Mouse (Mus musculus) midbrain, embryonic 10.5 days (tissue): Measurements from ENCODE around the gene Snhg11. TPM values are rescaled to one million over a fixed set of nuclear protein-coding genes. Genes with fewer than 3 reads are reported as not detected.
"Not testable (repeated sequence)": the region's sequence is repeated elsewhere in the genome, so short reads cannot be mapped to it uniquely, and the experiment has no call there.

ENCODE experiments used
- DNase-seq: peaks from one replicate; pipeline ENCODE4 v3.0.0-alpha.2; 2017; ENCODE audit warnings: low spot score
- H3K27ac ChIP-seq: fragments of 300-500 bp; sonication (generic); replicated peaks from 2 replicates; pipeline ENCODE4 v1.5.1; 2016; ENCODE audit warnings: mild to moderate bottlenecking
- H3K27me3 ChIP-seq: fragments of 300-500 bp; sonication (generic); 2 replicates; pipeline ENCODE4 v1.6.1; 2016; ENCODE audit warnings: low read depth, mild to moderate bottlenecking; ENCODE audit not compliant: poor library complexity, severe bottlenecking
- H3K36me3 ChIP-seq: fragments of 300-500 bp; sonication (generic); 2 replicates; pipeline ENCODE4 v1.6.1; 2016; ENCODE audit warnings: mild to moderate bottlenecking, moderate library complexity
- H3K4me1 ChIP-seq: fragments of 300-500 bp; sonication (generic); 2 replicates; pipeline ENCODE4 v1.6.1; 2016
- H3K4me3 ChIP-seq: fragments of 300-500 bp; sonication (generic); 2 replicates; pipeline ENCODE4 v1.5.1; 2016; ENCODE audit warnings: mild to moderate bottlenecking, moderate library complexity
- H3K9me3 ChIP-seq: fragments of 300-500 bp; sonication (generic); replicated peaks from 2 replicates; pipeline ENCODE4 v1.6.1; 2016; ENCODE audit warnings: mild to moderate bottlenecking
- WGBS: fragments of 180-500 bp; shearing (Covaris S2); methylation state at CpG from one replicate; pipeline ENCODE4 v1.1.7; 2016; 5-methylcytosine and 5-hydroxymethylcytosine counted together
- polyA plus RNA-seq: library from polyadenylated mRNA; unstranded; fragments of >200 nt; fragmentation: Nextera tagmentation; extraction: Ambion mirVana; gene quantifications from 2 replicates; pipeline ENCODE4 v1.2.1, GENCODE M21; 2016

The Snhg11 gene
- polyA plus RNA-seq, 1 experiment from 2014 or later: 36.4 TPM

GRCm38 (mm10) chr2:158376123-158376687 lies 767 bp downstream of the Snhg11 start:
- 25% methylated on average over 12 of the region's 12 CpGs for WGBS
- Histone ChIP-seq H3K27ac (0 out of 2 replicates have a peak overlapping the region, but pooled peaks have one; percentile 61), H3K4me3 (peak overlapping the region; percentile 64), H3K27me3 (peaks cover 41% of the 10 kb centered on the region), H3K36me3 (no peaks in the 10 kb centered on the region), H3K4me1 (peaks cover 17% of the 10 kb centered on the region), H3K9me3 (no peaks in the 10 kb centered on the region)
- no peak for DNase-seq

GRCm38 (mm10) chr2:158376798-158377197 lies 1.4 kb downstream of the Snhg11 start:
- H3K27ac ChIP-seq: no peak overlapping the region
- H3K4me1 ChIP-seq: peaks cover 17% of the 10 kb centered on the region
- H3K27me3 ChIP-seq: peaks cover 41% of the 10 kb centered on the region
- no peak for DNase-seq
- H3K36me3 ChIP-seq: no peaks in the 10 kb centered on the region
- no peaks in the 10 kb centered on the region for H3K9me3 ChIP-seq
- H3K4me3 ChIP-seq: no peak overlapping the region; the same call in 1 of the 2 replicates
- 80% methylated on average over 7 of the region's 7 CpGs for WGBS

- no peak overlapping the region for H3K4me3 ChIP-seq
- peaks cover 41% of the 10 kb centered on the region for H3K27me3 ChIP-seq
- peaks cover 17% of the 10 kb centered on the region for H3K4me1 ChIP-seq
- 89% methylated on average over 1 of the region's 1 CpGs for WGBS
- no peak overlapping the region for H3K27ac ChIP-seq
- H3K9me3 ChIP-seq: no peaks in the 10 kb centered on the region
- no peak for DNase-seq
- no peaks in the 10 kb centered on the region for H3K36me3 ChIP-seq
Measured at GRCm38 (mm10) chr2:158377811-158378210, 2.4 kb downstream of the Snhg11 start.

- Histone ChIP-seq H3K27me3 (peaks cover 26% of the 10 kb centered on the region), H3K36me3 (no peaks in the 10 kb centered on the region), H3K9me3 (no peaks in the 10 kb centered on the region), H3K4me1 (peaks cover 17% of the 10 kb centered on the region), H3K27ac (no peak overlapping the region), H3K4me3 (no peak overlapping the region)
- DNase-seq: peak; percentile 59
- WGBS: 46% methylated on average over 13 of the region's 13 CpGs
Measured at GRCm38 (mm10) chr2:158379354-158380078, 4.1 kb downstream of the Snhg11 start.

- no peak overlapping the region for H3K4me3 ChIP-seq
- no peak for DNase-seq
- WGBS: 45% methylated on average over 8 of the region's 8 CpGs
- H3K4me1 ChIP-seq: no peaks in the 10 kb centered on the region
- no peaks in the 10 kb centered on the region for H3K9me3 ChIP-seq
- H3K36me3 ChIP-seq: no peaks in the 10 kb centered on the region
- H3K27me3 ChIP-seq: no peaks in the 10 kb centered on the region
- H3K27ac ChIP-seq: no peak overlapping the region
Measured at GRCm38 (mm10) chr2:158386072-158386471, 10.6 kb downstream of the Snhg11 start.

GRCm38 (mm10) chr2:158389421-158389820 lies 14.0 kb downstream of the Snhg11 start:
- DNase-seq: no peak

GRCm38 (mm10) chr2:158396369-158396768 lies 20.9 kb downstream of the Snhg11 start:
- 91% methylated on average over 6 of the region's 6 CpGs for WGBS
- Histone ChIP-seq H3K9me3 (no peaks in the 10 kb centered on the region), H3K4me3 (no peak overlapping the region), H3K27ac (no peak overlapping the region), H3K27me3 (no peaks in the 10 kb centered on the region), H3K4me1 (no peaks in the 10 kb centered on the region), H3K36me3 (no peaks in the 10 kb centered on the region)
- DNase-seq: no peak

More at GRCm38 (mm10) chr2:158389421-158389820, 14.0 kb downstream of the Snhg11 start:
- Histone ChIP-seq H3K4me1 (no peaks in the 10 kb centered on the region), H3K9me3 (no peaks in the 10 kb centered on the region), H3K36me3 (no peaks in the 10 kb centered on the region), H3K4me3 (no peak overlapping the region), H3K27ac (no peak overlapping the region), H3K27me3 (no peaks in the 10 kb centered on the region)
- WGBS: 89% methylated on average over 7 of the region's 7 CpGs

- not testable (repeated sequence) for H3K4me1 ChIP-seq, H3K4me3 ChIP-seq, DNase-seq, H3K27me3 ChIP-seq, H3K9me3 ChIP-seq, H3K36me3 ChIP-seq, H3K27ac ChIP-seq
- 72% methylated on average over 13 of the region's 13 CpGs for WGBS
Measured at GRCm38 (mm10) chr2:158397140-158397539, 21.7 kb downstream of the Snhg11 start.

GRCm38 (mm10) chr2:158402915-158403314 lies 27.5 kb downstream of the Snhg11 start:
- Histone ChIP-seq H3K36me3 (no peaks in the 10 kb centered on the region), H3K27me3 (no peaks in the 10 kb centered on the region), H3K9me3 (no peaks in the 10 kb centered on the region), H3K4me1 (no peaks in the 10 kb centered on the region), H3K27ac (no peak overlapping the region), H3K4me3 (no peak overlapping the region)
- 85% methylated on average over 7 of the region's 7 CpGs for WGBS
- no peak for DNase-seq

- Histone ChIP-seq H3K27me3 (no peaks in the 10 kb centered on the region), H3K36me3 (no peaks in the 10 kb centered on the region), H3K9me3 (no peaks in the 10 kb centered on the region), H3K27ac (peak overlapping the region; percentile 92), H3K4me1 (peaks cover 25% of the 10 kb centered on the region), H3K4me3 (peak overlapping the region; percentile 93)
- 25% methylated on average over 14 of the region's 14 CpGs for WGBS
- DNase-seq: no peak
Measured at GRCm38 (mm10) chr2:158408997-158409594, 33.7 kb downstream of the Snhg11 start.

- under 1% methylated on average over 46 of the region's 46 CpGs for WGBS
- Histone ChIP-seq H3K4me3 (peak within 1 kb of the TSS; percentile 93), H3K36me3 (no peaks in the 10 kb centered on the region), H3K27ac (peak within 1 kb of the TSS; percentile 92), H3K27me3 (no peaks in the 10 kb centered on the region), H3K9me3 (no peaks in the 10 kb centered on the region), H3K4me1 (peaks cover 25% of the 10 kb centered on the region)
- DNase-seq: peak; percentile 99
Measured at GRCm38 (mm10) chr2:158409595-158410021, 34.2 kb downstream of the Snhg11 start, which contains the start of gene Ralgapb. Gene Ralgapb, plus strand, starts transcription at chr2:158409848.

- H3K36me3 ChIP-seq: no peaks in the 10 kb centered on the region
- no peaks in the 10 kb centered on the region for H3K27me3 ChIP-seq
- peak overlapping the region; percentile 93 for H3K4me3 ChIP-seq
- H3K27ac ChIP-seq: peak overlapping the region; percentile 92
- WGBS: 4% methylated on average over 44 of the region's 67 CpGs
- DNase-seq: peak; percentile 45
- H3K9me3 ChIP-seq: no peaks in the 10 kb centered on the region
- H3K4me1 ChIP-seq: peaks cover 25% of the 10 kb centered on the region
Measured at GRCm38 (mm10) chr2:158410022-158411014, 34.9 kb downstream of the Snhg11 start.
